Mouse (Mus musculus) kidney, adult 2 months (tissue): ENCODE measurements around the gene Esyt2.

Experiments
- CTCF ChIP-seq: fragments of 200-500 bp; conservative IDR thresholded peaks from 2 replicates; pipeline ENCODE4 v1.5.1; 2011; ENCODE audit warnings: low read depth, mild to moderate bottlenecking, control low read depth, low read length, moderate library complexity, mixed read lengths; ENCODE audit not compliant: insufficient read depth, insufficient read length
- POLR2A ChIP-seq: fragments of 200-500 bp; IDR thresholded peaks from one replicate; pipeline ENCODE4 v1.6.1; 2011; ENCODE audit warnings: low read depth, low read length, control low read depth

GRCm38 (mm10) chr12:116238370-116238769 lies 42.6 kb upstream of the Esyt2 start:
- TF ChIP-seq CTCF (no peak), POLR2A (no peak)
